ENCODE assay signal across 9 mouse cellular contexts in the genomic region with DNA sequence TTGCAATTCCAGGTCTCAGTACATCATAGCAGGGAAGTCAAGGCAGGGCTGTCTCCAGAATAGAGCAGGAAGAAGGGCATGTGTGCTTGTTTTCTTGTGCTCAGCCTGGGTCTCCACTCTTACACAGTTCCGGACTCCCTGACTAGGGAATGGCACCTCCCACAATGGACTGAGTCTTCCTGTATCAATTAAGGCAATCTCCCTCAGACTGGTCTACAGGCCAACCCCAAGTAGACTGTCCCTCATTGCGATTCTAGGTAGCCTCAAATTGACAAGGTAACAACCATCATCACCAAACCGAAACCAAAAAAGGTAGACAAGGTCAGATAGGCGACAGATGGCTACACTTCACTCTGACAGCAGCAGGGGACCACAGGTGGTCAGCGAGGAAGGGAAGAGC. TPM values are rescaled to one million over a fixed set of nuclear protein-coding genes. Genes with fewer than 3 reads are reported as not detected.
DNase-seq lines count a peak whose midpoint lies in the region; ATAC-seq and TF ChIP-seq lines count a peak whose summit lies in the region.
"Had no signal": no experiment of that assay in that cellular context is flagged by ENCODE, and none has a peak within 500 bp of the region (broad histone marks: within the 10 kb centered on the region; RNA-seq: fewer than 3 reads in every experiment).

No protein-coding gene starts in this region.

- WGBS in lung, adult 2 months, result 47% methylated on average over 5 of the region's 5 CpGs
- WGBS in forebrain, embryonic 12.5 days, result 65% methylated on average over 5 of the region's 5 CpGs
- whole genome bisulfite sequencing in limb, embryonic 11.5 days, result 67% methylated on average over 5 of the region's 5 CpGs
- WGBS in neural tube, embryonic 15.5 days, result 72% methylated on average over 5 of the region's 5 CpGs

- no peak for DNase-seq in lung, adult 2 months
- no peak for DNase-seq in lung, postnatal 36 days
- no peak for DNase-seq in limb, embryonic 11.5 days (ENCODE audit: low spot score)
- DNase-seq in gastrocnemius, adult 18-20 months (ENCODE audit: low spot score), result no peak
- no peak for DNase-seq in left cerebral cortex, adult 11 months (ENCODE audit: low spot score)
- no peak for DNase-seq in urinary bladder, postnatal 36 days (ENCODE audit: low spot score in 2 of 2)

- H3K4me2 ChIP-seq in forebrain, embryonic 12.5 days, result peak overlapping the region; percentile 58
- H3K4me2 ChIP-seq in limb, embryonic 11.5 days (ENCODE audit: low read depth, severe bottlenecking), result peak overlapping the region; percentile 35
- peak overlapping the region; percentile 94 for H3K4me2 ChIP-seq in neural tube, embryonic 15.5 days

- H3K9me3 ChIP-seq in forebrain, embryonic 12.5 days, result 0 out of 2 replicates have a peak, but pooled peaks cover 4% of the 10 kb centered on the region
- no peaks in the 10 kb centered on the region for H3K9me3 ChIP-seq in limb, embryonic 11.5 days (ENCODE audit: control insufficient read depth, low read length)
- H3K9me3 ChIP-seq in neural tube, embryonic 15.5 days (replicated peaks), result no peaks in the 10 kb centered on the region

- H3K27ac ChIP-seq in forebrain, embryonic 12.5 days, result 0 out of 2 replicates have a peak overlapping the region, but pooled peaks have one; percentile 42
- H3K27ac ChIP-seq in limb, embryonic 11.5 days (replicated peaks; ENCODE audit: low read depth, low read length), result no peak overlapping the region
- peak overlapping the region; percentile 64 for H3K27ac ChIP-seq in neural tube, embryonic 15.5 days (replicated peaks)

- ATAC-seq in forebrain, embryonic 12.5 days (ENCODE audit: low FRiP score), result no peak
- ATAC-seq in limb, embryonic 11.5 days (ENCODE audit: insufficient number of reproducible peaks, low FRiP score, low TSS enrichment, low read depth), result no peak; the same call in 1 of the 2 replicates
- ATAC-seq in neural tube, embryonic 15.5 days (ENCODE audit: low FRiP score), result peak; percentile 7; the same call in 1 of the 2 replicates

- no peaks in the 10 kb centered on the region for H3K27me3 ChIP-seq in forebrain, embryonic 12.5 days
- H3K27me3 ChIP-seq in limb, embryonic 11.5 days (ENCODE audit: control insufficient read depth, insufficient read depth, low read length), result no peaks in the 10 kb centered on the region
- H3K27me3 ChIP-seq in neural tube, embryonic 15.5 days (replicated peaks), result no peaks in the 10 kb centered on the region

- H3K4me1 ChIP-seq in lung, adult 2 months (ENCODE audit: control insufficient read depth, insufficient read depth, low read length), result peaks cover 5% of the 10 kb centered on the region
- peaks cover 23% of the 10 kb centered on the region for H3K4me1 ChIP-seq in forebrain, embryonic 12.5 days
- peaks cover 13% of the 10 kb centered on the region for H3K4me1 ChIP-seq in limb, embryonic 11.5 days (ENCODE audit: control insufficient read depth, insufficient read depth, low read length)
- H3K4me1 ChIP-seq in neural tube, embryonic 15.5 days, result peaks cover 25% of the 10 kb centered on the region

- no peak overlapping the region for H3K9ac ChIP-seq in forebrain, embryonic 12.5 days
- no peak overlapping the region for H3K9ac ChIP-seq in limb, embryonic 11.5 days (ENCODE audit: low read length)
- peak overlapping the region; percentile 42 for H3K9ac ChIP-seq in neural tube, embryonic 15.5 days (replicated peaks)

- no peak for TF ChIP-seq POLR2A in lung, adult 2 months (IDR thresholded peaks at IDR 0.05; ENCODE audit: borderline replicate concordance, extremely low read depth, low read depth, low read length)

- H3K36me3 ChIP-seq in forebrain, embryonic 12.5 days (replicated peaks), result peaks cover 25% of the 10 kb centered on the region
- peaks cover 14% of the 10 kb centered on the region for H3K36me3 ChIP-seq in limb, embryonic 11.5 days (ENCODE audit: control insufficient read depth, insufficient read depth, low read length)
- peaks cover 23% of the 10 kb centered on the region for H3K36me3 ChIP-seq in neural tube, embryonic 15.5 days

- peak overlapping the region; percentile 56 for H3K4me3 ChIP-seq in lung, adult 2 months (replicated peaks; ENCODE audit: extremely low read depth, low read depth, low read length)
- peak overlapping the region; percentile 96 for H3K4me3 ChIP-seq in forebrain, embryonic 12.5 days (replicated peaks)
- peak overlapping the region; percentile 85; the same call in 1 of the 2 replicates for H3K4me3 ChIP-seq in limb, embryonic 11.5 days (ENCODE audit: low read depth, low read length)
- peak overlapping the region; percentile 96 for H3K4me3 ChIP-seq in neural tube, embryonic 15.5 days (replicated peaks)

- TF ChIP-seq CTCF in lung, adult 2 months (IDR thresholded peaks at IDR 0.05; ENCODE audit: insufficient read depth, low read length), result no peak

RNA-seq across cellular contexts. Expression of a gene that starts 0.8 kb away (rescaled TPM):
- polyA plus RNA-seq in lung, adult 2 months (2012; rRNA removed), result 94.6 and 101 TPM in 2 replicates
- polyA plus RNA-seq in forebrain, embryonic 12.5 days (2016; fragmentation: Nextera tagmentation; extraction: Ambion mirVana), result 18.2 and 19.0 TPM in 2 replicates
- 18.8 and 25.6 TPM in 2 replicates for polyA plus RNA-seq in limb, embryonic 11.5 days (2014; fragmentation: Nextera tagmentation; extraction: Ambion mirVana)
- polyA plus RNA-seq in neural tube, embryonic 15.5 days (2015; fragmentation: Nextera tagmentation; extraction: Ambion mirVana), result 30.3 and 35.8 TPM in 2 replicates
- total RNA-seq in gastrocnemius, adult 18-20 months (2021), result 10 to 100 TPM; 33.8 to 39.1 TPM

RNA-seq across cellular contexts. Expression of a gene that starts 8.4 kb away (rescaled TPM):
- 209 and 259 TPM in 2 replicates for polyA plus RNA-seq in lung, adult 2 months (2012; rRNA removed)
- 10.6 and 12.3 TPM in 2 replicates for polyA plus RNA-seq in forebrain, embryonic 12.5 days (2016; fragmentation: Nextera tagmentation; extraction: Ambion mirVana)
- 8.6 and 9.2 TPM in 2 replicates for polyA plus RNA-seq in limb, embryonic 11.5 days (2014; fragmentation: Nextera tagmentation; extraction: Ambion mirVana)
- 10.0 and 14.9 TPM in 2 replicates for polyA plus RNA-seq in neural tube, embryonic 15.5 days (2015; fragmentation: Nextera tagmentation; extraction: Ambion mirVana)
- 100 to 1,000 TPM; 232 to 265 TPM for total RNA-seq in gastrocnemius, adult 18-20 months (2021)

RNA-seq across cellular contexts. Expression of a gene that starts 19.2 kb away (rescaled TPM):
- polyA plus RNA-seq in lung, adult 2 months (2012; rRNA removed), result 39.6 and 47.2 TPM in 2 replicates
- 5.8 and 7.3 TPM in 2 replicates for polyA plus RNA-seq in forebrain, embryonic 12.5 days (2016; fragmentation: Nextera tagmentation; extraction: Ambion mirVana)
- polyA plus RNA-seq in limb, embryonic 11.5 days (2014; fragmentation: Nextera tagmentation; extraction: Ambion mirVana), result 8.7 and 8.9 TPM in 2 replicates
- polyA plus RNA-seq in neural tube, embryonic 15.5 days (2015; fragmentation: Nextera tagmentation; extraction: Ambion mirVana), result 1.8 and 3.1 TPM in 2 replicates
- 1 to 10 TPM; 1.7 to 2.1 TPM for total RNA-seq in gastrocnemius, adult 18-20 months (2021)

RNA-seq across cellular contexts. Expression of a gene that starts 20.7 kb away (rescaled TPM):
- not detected in 2 replicates for polyA plus RNA-seq in lung, adult 2 months (2012; rRNA removed)
- polyA plus RNA-seq in forebrain, embryonic 12.5 days (2016; fragmentation: Nextera tagmentation; extraction: Ambion mirVana), result not detected in 2 replicates
- polyA plus RNA-seq in limb, embryonic 11.5 days (2014; fragmentation: Nextera tagmentation; extraction: Ambion mirVana), result not detected in 2 replicates
- polyA plus RNA-seq in neural tube, embryonic 15.5 days (2015; fragmentation: Nextera tagmentation; extraction: Ambion mirVana), result 0.24 TPM in 1 of 2 replicates, not detected in the other
- not detected for total RNA-seq in gastrocnemius, adult 18-20 months (2021)
- total RNA-seq: gastrocnemius, postnatal 36 days had no signal

RNA-seq across cellular contexts. Expression of a gene that starts 42.9 kb away (rescaled TPM):
- polyA plus RNA-seq in lung, adult 2 months (2012; rRNA removed), result not detected in 2 replicates
- polyA plus RNA-seq in forebrain, embryonic 12.5 days (2016; fragmentation: Nextera tagmentation; extraction: Ambion mirVana), result 1.1 and 1.8 TPM in 2 replicates
- polyA plus RNA-seq in limb, embryonic 11.5 days (2014; fragmentation: Nextera tagmentation; extraction: Ambion mirVana), result 1.8 and 2.0 TPM in 2 replicates
- polyA plus RNA-seq in neural tube, embryonic 15.5 days (2015; fragmentation: Nextera tagmentation; extraction: Ambion mirVana), result 7.5 and 8.2 TPM in 2 replicates
- total RNA-seq in gastrocnemius, adult 18-20 months (2021), result not detected
- total RNA-seq: gastrocnemius, postnatal 36 days had no signal

Comparison
In these comparisons a context has a peak if more than half of its experiments do, and no peak if none do; other contexts are left out.
1. H3K4me2 ChIP-seq: peak in every context shown above with its lines; median percentile 94 in neural tube, embryonic 15.5 days; 58 in forebrain, embryonic 12.5 days; 35 in limb, embryonic 11.5 days.
2. RNA of a gene that starts 8.4 kb away (polyA plus RNA-seq): 209 to 259 TPM in lung, adult 2 months; 10.6 to 12.3 TPM in forebrain, embryonic 12.5 days, 10.0 to 14.9 TPM in neural tube, embryonic 15.5 days and 8.6 to 9.2 TPM in limb, embryonic 11.5 days; every median in the first group is over 10 times any median in the second.
3. Peak in every context shown above with its lines, with median percentiles within 50 percentile points of each other: H3K4me3 ChIP-seq.